Mouse (Mus musculus): ENCODE data around the gene Sec16b. TPM values are rescaled to one million over a fixed set of nuclear protein-coding genes. Genes with fewer than 3 reads are reported as not detected.
A peak's percentile ranks its signal among the peaks of the same experiment; 100 is the strongest.

Gene Sec16b
- 0.64 and 0.79 TPM in 2 replicates for polyA plus RNA-seq (2016; fragmentation: Nextera tagmentation; extraction: Ambion mirVana)

DNA sequence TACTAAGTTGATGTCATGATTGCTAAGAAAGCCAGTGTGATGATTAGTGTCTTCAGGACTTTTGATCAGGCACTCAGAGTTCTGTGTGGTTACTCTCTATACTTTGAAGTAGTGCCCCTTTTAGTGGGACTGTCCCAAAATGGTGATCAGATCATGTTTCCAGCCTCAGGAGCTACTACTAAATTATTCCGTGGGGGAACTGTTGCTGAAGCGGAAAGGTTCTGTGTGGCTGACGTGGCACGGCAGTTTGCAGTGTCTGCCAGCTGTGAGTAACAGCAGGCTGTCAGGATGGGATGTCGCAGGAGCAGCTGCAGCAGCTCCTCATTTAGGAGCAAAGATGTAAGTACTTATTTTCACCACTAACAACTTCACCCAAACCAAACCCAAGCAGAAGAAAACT is at the start of gene Sec16b:
TSS of gene Sec16b (plus strand) at position 207 of the 400 bp plus-strand sequence.
- peak; percentile 61 for DNase-seq (ENCODE audit: low spot score)
- Histone ChIP-seq H3K27me3 (ENCODE audit: low read depth, poor library complexity, severe bottlenecking) (no peaks in the 10 kb centered on the region), H3K4me1 (peaks cover 15% of the 10 kb centered on the region; the same call in 1 of the 2 replicates), H3K27ac (no peak within 1 kb of the TSS), H3K9me3 (replicated peaks) (no peaks in the 10 kb centered on the region), H3K36me3 (no peaks in the 10 kb centered on the region), H3K4me3 (no peak within 1 kb of the TSS)
- WGBS: 32% methylated on average over 5 of the region's 5 CpGs

DNA sequence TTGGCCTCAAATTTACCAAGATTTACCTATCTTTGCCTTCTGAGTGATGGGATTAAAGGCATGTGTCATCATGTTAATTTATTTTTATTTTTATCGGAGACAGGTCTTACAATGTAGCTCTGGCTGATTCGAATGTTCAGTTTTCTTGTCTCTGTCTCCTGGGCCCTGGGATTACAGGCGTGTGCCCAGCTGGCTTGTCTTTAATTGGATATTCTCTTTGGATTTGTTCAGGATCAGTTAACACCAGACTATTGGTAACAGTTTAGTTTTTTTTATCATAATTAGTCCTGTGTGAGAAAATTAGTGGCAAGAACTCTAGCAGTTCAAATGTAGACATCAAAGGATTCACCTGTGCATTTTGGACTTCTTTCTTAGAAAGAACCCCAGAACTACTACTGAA is 48.7 kb upstream of the Sec16b start:
- H3K4me3 ChIP-seq: no peak overlapping the region
- H3K4me1 ChIP-seq: peaks cover 18% of the 10 kb centered on the region
- H3K27ac ChIP-seq: no peak overlapping the region
- no peaks in the 10 kb centered on the region for H3K36me3 ChIP-seq
- no peak for DNase-seq (ENCODE audit: low spot score)
- H3K9me3 ChIP-seq (replicated peaks): no peaks in the 10 kb centered on the region
- H3K27me3 ChIP-seq (ENCODE audit: low read depth, poor library complexity, severe bottlenecking): no peaks in the 10 kb centered on the region
- 85% methylated on average over 3 of the region's 3 CpGs for WGBS

DNA sequence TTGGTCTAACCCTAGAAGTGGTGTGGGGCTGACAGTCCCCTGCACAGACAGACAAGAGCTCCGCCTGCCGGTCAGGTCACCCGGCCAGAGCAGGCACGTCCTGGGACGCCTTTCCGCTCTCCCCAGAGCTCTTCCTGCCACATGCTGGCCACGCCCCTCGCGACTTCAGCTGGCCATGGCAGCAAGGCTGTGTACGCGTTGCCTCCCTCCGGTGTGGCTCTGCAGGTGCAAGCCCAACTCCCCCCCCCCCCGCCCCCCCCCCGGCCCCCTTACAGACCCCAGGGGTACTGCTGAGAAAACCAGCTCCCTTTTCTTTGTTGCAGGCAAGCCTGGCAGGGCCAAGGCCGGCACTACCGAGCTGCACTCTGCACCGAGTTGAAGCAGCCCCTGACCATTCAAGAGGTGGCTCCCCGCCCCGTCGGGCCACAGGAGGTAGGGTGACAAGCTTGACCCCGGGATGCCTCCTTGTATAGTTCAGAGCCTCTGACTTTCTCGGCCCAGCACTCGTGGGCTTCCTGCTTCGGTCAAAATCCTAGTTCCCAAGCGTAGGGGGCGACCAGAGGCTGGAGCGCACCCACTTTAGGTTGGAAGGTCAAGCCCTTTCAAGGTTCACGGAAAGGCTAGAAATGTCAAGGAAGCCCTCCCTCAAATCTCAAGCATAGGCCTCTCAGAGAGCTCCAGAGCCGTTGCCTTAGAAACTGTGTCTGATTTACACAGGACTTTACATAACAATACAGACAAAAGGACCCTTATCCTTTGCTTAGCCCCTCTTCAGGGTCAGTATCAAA is 47.9 kb upstream of the Sec16b start, which contains the start of gene Cryzl2:
TSS of gene Cryzl2 (plus strand) at position 157 of the 788 bp plus-strand sequence.
- Histone ChIP-seq H3K4me3 (peak within 1 kb of the TSS; percentile 57), H3K4me1 (peaks cover 10% of the 10 kb centered on the region), H3K36me3 (no peaks in the 10 kb centered on the region), H3K27ac (peak within 1 kb of the TSS; percentile 85), H3K27me3 (ENCODE audit: low read depth, poor library complexity, severe bottlenecking) (no peaks in the 10 kb centered on the region), H3K9me3 (replicated peaks) (no peaks in the 10 kb centered on the region)
- peak; percentile 88 for DNase-seq (ENCODE audit: low spot score)
- 9% methylated on average over 27 of the region's 29 CpGs for WGBS

DNA sequence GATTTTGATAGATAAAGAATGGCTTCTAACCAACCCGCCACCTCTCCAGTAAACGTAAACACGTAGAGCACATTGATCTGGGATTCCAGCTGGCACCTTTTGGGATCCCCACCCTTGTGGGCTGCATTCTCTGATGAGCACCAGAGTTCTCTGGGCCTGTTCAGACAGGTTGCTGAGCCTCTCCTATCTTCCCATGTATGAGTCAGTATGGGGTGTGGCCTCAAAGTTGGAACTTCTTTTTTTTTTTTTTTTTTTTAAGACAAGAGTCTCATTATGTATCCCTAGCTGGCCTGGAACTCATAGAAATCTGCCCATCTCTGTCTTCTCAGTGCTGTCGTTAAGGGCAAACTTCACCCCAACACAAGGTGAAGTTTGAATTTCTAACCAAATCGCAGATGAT is 46.6 kb upstream of the Sec16b start:
- DNase-seq (ENCODE audit: low spot score): no peak
- Histone ChIP-seq H3K36me3 (no peaks in the 10 kb centered on the region), H3K27ac (no peak overlapping the region), H3K4me3 (no peak overlapping the region), H3K9me3 (replicated peaks) (no peaks in the 10 kb centered on the region), H3K27me3 (ENCODE audit: low read depth, poor library complexity, severe bottlenecking) (no peaks in the 10 kb centered on the region), H3K4me1 (peaks cover 10% of the 10 kb centered on the region)
- 90% methylated on average over 5 of the region's 5 CpGs for WGBS

DNA sequence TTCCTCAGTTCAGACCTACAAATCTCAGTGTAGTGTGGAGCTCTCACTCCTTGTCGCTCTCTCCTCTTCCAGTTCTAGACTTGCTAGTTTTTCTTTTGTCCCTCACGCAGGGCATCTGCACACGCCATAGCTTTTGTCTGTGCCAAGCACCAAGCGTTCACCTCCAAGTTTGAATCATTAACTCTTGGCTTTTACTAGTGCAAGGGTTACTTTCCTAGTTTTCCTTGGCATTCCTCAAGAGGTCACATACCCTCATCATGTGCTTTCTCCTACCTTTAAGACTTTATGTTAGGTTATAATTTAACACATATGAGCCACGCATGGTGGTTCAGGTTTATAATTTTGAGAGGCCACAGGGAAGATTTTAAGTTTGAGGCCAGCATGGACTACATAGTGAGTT is 45.3 kb upstream of the Sec16b start:
- Histone ChIP-seq H3K9me3 (replicated peaks) (no peaks in the 10 kb centered on the region), H3K4me3 (no peak overlapping the region), H3K27me3 (ENCODE audit: low read depth, poor library complexity, severe bottlenecking) (no peaks in the 10 kb centered on the region), H3K4me1 (peaks cover 10% of the 10 kb centered on the region), H3K36me3 (no peaks in the 10 kb centered on the region), H3K27ac (no peak overlapping the region)
- 94% methylated on average over 5 of the region's 5 CpGs for WGBS
- DNase-seq (ENCODE audit: low spot score): no peak

DNA sequence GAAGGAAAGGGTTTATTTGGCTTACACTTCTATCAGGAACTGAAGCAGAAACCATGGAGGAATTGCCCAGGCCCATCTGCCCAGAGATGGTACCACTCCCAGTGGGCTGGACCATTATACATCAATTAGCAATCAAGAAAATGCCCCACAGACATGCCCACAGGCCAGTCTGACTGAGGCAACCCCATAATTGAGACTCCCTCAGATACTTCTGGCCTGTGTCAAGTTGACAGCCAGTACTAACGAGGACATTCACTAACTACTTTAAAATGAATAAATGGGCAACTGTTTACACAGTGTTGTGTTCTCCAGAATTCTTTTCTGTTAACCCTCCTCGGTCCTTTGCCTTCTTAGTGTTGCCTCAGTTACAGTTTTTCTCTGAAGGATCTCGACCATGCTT is 44.2 kb upstream of the Sec16b start:
- H3K4me1 ChIP-seq: peaks cover 10% of the 10 kb centered on the region
- no peak for DNase-seq (ENCODE audit: low spot score)
- no peak overlapping the region for H3K4me3 ChIP-seq
- 55% methylated on average over 3 of the region's 3 CpGs for WGBS
- no peak overlapping the region for H3K27ac ChIP-seq
- no peaks in the 10 kb centered on the region for H3K9me3 ChIP-seq (replicated peaks)
- no peaks in the 10 kb centered on the region for H3K36me3 ChIP-seq
- H3K27me3 ChIP-seq (ENCODE audit: low read depth, poor library complexity, severe bottlenecking): no peaks in the 10 kb centered on the region

DNA sequence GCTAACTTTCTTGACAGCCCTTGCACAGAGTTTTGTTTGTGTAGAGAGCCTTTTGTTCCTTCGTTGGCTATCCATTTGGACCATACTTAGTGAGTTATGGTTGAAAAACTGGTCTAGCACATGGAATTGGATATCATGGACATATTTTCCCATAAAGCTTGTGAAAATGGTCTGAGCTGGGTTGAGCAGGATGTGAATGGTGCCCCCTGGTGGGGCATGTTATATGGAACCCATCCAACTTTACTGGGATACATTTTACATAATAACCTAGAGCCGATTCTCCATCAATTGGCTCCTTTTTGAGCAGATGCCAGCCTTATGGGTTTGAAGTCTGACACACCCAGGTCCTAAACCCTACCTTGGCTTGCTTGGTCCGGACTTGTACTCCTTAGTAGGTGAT is 41.3 kb upstream of the Sec16b start:
- no peak for DNase-seq (ENCODE audit: low spot score)
- Histone ChIP-seq H3K27me3 (ENCODE audit: low read depth, poor library complexity, severe bottlenecking) (no peaks in the 10 kb centered on the region), H3K27ac (no peak overlapping the region), H3K4me3 (no peak overlapping the region), H3K9me3 (replicated peaks) (no peaks in the 10 kb centered on the region), H3K4me1 (no peaks in the 10 kb centered on the region), H3K36me3 (no peaks in the 10 kb centered on the region)
- WGBS: 82% methylated on average over 3 of the region's 3 CpGs

DNA sequence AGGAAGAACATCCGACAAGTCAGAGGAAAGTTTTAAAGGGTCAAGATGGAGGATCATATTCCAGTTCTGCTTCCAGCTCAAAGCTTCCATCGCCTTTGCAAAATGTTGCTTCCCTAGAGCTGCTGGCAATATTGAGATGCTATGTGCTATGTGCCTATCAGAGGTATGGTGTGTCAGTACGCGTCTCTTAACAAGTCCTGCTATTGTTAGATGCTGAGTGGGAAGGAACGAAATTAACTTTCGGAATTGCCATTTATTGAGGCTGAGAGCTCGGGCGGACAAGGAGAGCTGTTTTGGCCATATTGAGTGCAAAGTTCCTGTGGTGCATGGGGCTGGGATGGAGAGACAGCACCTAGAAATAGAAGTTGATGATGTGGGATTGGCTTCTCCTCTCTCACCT is 38.7 kb upstream of the Sec16b start:
- Histone ChIP-seq H3K36me3 (no peaks in the 10 kb centered on the region), H3K27ac (no peak overlapping the region), H3K27me3 (ENCODE audit: low read depth, poor library complexity, severe bottlenecking) (no peaks in the 10 kb centered on the region), H3K4me1 (no peaks in the 10 kb centered on the region), H3K9me3 (replicated peaks) (no peaks in the 10 kb centered on the region), H3K4me3 (no peak overlapping the region)
- no peak for DNase-seq (ENCODE audit: low spot score)
- WGBS: 95% methylated on average over 8 of the region's 8 CpGs

DNA sequence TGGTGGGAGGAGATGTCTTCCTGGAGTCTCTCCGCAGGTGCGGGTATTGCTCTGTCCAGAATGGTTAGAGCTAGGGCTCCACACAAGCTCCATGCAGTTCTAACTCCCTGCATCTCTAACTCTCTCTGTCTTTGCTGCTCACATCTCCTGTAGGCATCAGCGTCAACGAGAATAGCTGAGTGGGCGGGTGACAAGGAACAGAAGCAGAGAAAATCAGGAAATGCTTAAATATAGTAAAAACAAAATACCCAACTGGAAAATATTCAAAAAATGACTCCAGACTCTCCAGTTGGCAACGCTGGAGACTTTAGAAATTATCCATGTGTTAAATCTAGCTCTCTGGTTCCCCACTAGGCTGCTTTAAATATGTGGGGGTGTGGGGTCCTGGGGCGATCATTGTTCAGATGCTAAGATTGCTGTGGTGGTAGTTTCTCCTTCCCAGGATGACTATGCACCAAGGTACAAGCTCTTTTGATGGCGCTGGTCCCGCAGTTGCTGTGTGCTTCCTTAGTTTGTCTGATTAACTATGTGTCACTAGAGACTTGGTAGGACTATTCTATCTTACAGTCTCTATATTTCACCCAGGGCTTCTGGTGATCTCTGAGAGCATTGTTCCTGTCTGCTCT is 35.7 kb upstream of the Sec16b start:
- Histone ChIP-seq H3K4me3 (no peak overlapping the region), H3K36me3 (no peaks in the 10 kb centered on the region), H3K27ac (no peak overlapping the region), H3K9me3 (replicated peaks) (no peaks in the 10 kb centered on the region), H3K4me1 (no peaks in the 10 kb centered on the region), H3K27me3 (ENCODE audit: low read depth, poor library complexity, severe bottlenecking) (no peaks in the 10 kb centered on the region)
- DNase-seq (ENCODE audit: low spot score): no peak
- WGBS: 94% methylated on average over 9 of the region's 9 CpGs

DNA sequence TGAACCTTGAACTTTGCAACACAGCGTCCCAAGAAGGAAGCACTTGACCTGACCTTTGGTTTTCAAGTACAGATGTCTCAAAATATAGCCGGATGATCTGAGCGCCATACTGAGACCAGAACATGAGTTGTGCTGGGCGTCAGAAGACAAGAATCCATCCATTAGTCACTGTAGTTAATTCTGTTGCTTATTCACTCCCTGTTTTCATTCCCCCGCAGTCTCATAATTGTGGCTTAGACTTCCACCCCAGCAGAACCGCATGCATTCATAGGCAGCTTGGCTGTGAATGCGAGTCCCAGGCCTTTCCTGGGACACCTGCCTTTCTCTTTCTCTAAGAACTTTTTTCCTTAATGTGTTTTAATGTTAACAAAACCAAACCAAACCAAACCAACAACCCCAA is 33.8 kb upstream of the Sec16b start:
- Histone ChIP-seq H3K27ac (no peak overlapping the region), H3K4me1 (no peaks in the 10 kb centered on the region), H3K4me3 (no peak overlapping the region), H3K36me3 (no peaks in the 10 kb centered on the region), H3K27me3 (ENCODE audit: low read depth, poor library complexity, severe bottlenecking) (no peaks in the 10 kb centered on the region), H3K9me3 (replicated peaks) (no peaks in the 10 kb centered on the region)
- 89% methylated on average over 7 of the region's 7 CpGs for WGBS
- DNase-seq (ENCODE audit: low spot score): no peak

DNA sequence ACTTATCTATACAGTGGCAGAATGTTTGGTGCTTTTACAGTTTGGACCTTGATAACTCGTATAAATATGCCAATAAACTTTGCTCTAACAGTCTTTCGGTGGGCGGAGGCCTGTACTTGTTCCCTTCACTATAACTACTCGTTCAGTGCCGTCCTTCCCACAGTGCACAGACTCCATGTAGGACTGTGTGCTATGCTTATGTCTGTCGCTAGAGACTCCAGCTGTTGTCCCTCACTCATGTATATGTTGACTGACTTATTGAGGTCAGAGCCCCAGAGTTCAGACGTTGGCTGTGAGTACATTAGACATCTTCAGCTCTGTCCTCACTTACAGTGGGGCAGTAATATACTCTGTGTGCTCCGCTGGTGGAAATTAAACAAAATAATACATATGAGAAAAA is 31.7 kb upstream of the Sec16b start:
- Histone ChIP-seq H3K36me3 (no peaks in the 10 kb centered on the region), H3K4me1 (no peaks in the 10 kb centered on the region), H3K4me3 (no peak overlapping the region), H3K27ac (no peak overlapping the region), H3K27me3 (ENCODE audit: low read depth, poor library complexity, severe bottlenecking) (no peaks in the 10 kb centered on the region), H3K9me3 (replicated peaks) (no peaks in the 10 kb centered on the region)
- WGBS: 91% methylated on average over 8 of the region's 8 CpGs
- DNase-seq (ENCODE audit: low spot score): no peak

DNA sequence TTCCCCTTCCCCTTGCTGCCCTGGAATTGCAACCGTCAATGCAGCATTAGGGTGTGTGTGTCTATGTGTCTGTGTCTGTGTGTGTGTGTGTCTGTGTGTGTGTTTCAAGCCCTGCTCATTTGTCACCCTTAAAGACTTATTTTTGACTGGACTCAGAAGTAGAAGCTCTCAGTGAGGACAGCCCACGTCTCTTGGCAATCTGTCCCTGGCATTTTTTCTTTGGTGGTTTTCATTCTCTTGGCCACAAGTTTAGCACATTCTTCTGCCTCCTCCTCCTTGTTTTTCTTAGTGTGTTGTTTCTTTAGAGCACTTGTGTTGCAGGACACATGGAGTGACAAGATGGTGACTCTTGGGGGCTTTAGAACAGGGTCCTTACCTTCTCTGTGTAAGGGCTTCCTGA is 30.3 kb upstream of the Sec16b start:
- 94% methylated on average over 2 of the region's 2 CpGs for WGBS
- no peaks in the 10 kb centered on the region for H3K27me3 ChIP-seq (ENCODE audit: low read depth, poor library complexity, severe bottlenecking)
- no peaks in the 10 kb centered on the region for H3K36me3 ChIP-seq
- no peak for DNase-seq (ENCODE audit: low spot score)
- H3K4me1 ChIP-seq: no peaks in the 10 kb centered on the region
- no peaks in the 10 kb centered on the region for H3K9me3 ChIP-seq (replicated peaks)
- no peak overlapping the region for H3K27ac ChIP-seq
- H3K4me3 ChIP-seq: no peak overlapping the region

DNA sequence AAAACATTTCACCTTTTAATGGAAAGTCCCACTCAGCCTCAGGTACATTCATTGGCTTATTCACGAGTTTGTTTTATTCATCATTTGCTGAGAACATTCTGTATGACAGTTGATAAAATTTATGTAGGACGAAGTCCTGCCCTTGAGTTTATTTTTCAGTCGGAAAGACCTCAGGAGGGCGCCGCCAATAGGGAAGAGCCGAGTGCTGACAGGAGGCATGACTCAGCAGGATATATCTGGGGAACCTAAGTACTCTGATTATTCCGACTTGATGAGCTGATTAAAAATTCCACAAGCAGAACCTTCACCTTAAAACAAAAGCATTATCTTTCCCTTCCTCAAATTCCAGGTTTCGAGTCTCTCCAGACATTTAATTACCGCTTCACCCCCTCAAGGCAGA is 26.4 kb upstream of the Sec16b start:
- H3K9me3 ChIP-seq (replicated peaks): no peaks in the 10 kb centered on the region
- DNase-seq (ENCODE audit: low spot score): no peak
- no peak overlapping the region for H3K27ac ChIP-seq
- H3K36me3 ChIP-seq: no peaks in the 10 kb centered on the region
- no peaks in the 10 kb centered on the region for H3K27me3 ChIP-seq (ENCODE audit: low read depth, poor library complexity, severe bottlenecking)
- H3K4me1 ChIP-seq: no peaks in the 10 kb centered on the region
- no peak overlapping the region for H3K4me3 ChIP-seq
- 43% methylated on average over 9 of the region's 9 CpGs for WGBS

Measured in limb, embryonic 10.5 days (tissue).